Mouse (Mus musculus): ENCODE measurements around the gene Srpk3. TPM values are rescaled to one million over a fixed set of nuclear protein-coding genes. Genes with fewer than 3 reads are reported as not detected.
"Not testable (repeated sequence)": the region's sequence is repeated elsewhere in the genome, so short reads cannot be mapped to it uniquely, and the experiment has no call there.

The Srpk3 gene
- 0.89 and 1.2 TPM in 2 replicates for polyA plus RNA-seq (2016; fragmentation: Nextera tagmentation; extraction: Ambion mirVana)

DNA sequence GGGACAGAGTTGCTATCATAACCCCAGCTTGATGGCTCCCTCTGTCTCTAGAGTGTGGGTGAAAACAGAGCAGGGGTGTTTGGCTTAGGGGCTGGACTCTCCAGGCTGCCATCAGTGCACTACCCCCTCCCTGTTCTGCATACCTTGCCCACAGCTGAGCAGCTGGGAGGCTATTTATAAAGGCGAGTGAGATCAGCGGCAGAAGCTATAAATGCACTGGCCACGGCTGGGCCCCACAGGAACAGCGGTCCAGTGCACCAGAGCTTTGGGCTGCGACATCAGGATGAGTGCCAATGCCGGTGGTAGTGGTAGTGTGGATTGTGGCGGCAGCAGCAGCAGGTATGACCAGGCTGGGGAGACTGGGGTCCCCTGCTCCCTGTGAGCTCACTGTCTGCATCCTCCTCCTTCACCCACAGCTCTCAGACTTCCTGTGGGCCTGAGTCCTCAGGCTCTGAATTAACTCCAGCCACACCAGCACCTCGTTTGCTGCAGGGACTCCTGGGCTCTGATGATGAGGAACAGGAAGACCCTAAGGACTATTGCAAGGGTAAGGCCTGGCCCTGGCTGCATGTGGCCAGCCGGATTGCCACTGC is at the start of gene Srpk3:
TSS of gene Srpk3 (plus strand) at position 238 of the 593 bp plus-strand sequence.
- Histone ChIP-seq H3K4me1 (no peaks in the 10 kb centered on the region), H3K27me3 (replicated peaks) (peaks cover 14% of the 10 kb centered on the region; the same call in 1 of the 2 replicates), H3K27ac (no peak within 1 kb of the TSS), H3K36me3 (peaks cover 27% of the 10 kb centered on the region), H3K4me3 (no peak within 1 kb of the TSS), H3K9me3 (replicated peaks) (no peaks in the 10 kb centered on the region), H3K9ac (no peak within 1 kb of the TSS), H3K4me2 (no peak within 1 kb of the TSS)
- no peak for ATAC-seq
- 34% methylated on average over 9 of the region's 9 CpGs for WGBS (ENCODE audit: insufficient replicate concordance)

DNA sequence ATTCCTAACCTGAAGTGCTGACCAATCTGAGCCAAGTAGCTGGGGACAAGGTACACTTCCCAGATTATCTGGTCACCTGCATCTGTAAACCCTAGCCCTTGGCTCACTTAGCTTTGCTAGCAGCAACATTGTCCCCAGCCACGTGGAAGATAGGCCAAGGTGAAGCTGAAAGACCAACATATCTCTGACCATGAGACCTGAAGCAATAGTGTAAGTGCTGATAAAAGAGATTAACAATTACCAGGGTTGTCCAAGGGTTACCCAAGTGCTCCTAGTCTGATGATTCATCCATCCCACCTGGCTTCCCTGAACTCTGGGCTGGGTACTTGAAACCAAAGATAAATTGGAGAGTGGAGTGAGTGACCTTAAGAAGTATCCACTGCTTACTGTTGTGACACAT is 43.3 kb upstream of the Srpk3 start:
- Histone ChIP-seq H3K4me1 (no peaks in the 10 kb centered on the region), H3K9me3 (replicated peaks) (no peaks in the 10 kb centered on the region), H3K27me3 (replicated peaks) (peaks cover under 1% of the 10 kb centered on the region; the same call in 1 of the 2 replicates), H3K27ac (no peak overlapping the region), H3K9ac (no peak overlapping the region), H3K4me2 (no peak overlapping the region), H3K36me3 (peaks cover 25% of the 10 kb centered on the region), H3K4me3 (no peak overlapping the region)
- 33% methylated on average over 1 of the region's 1 CpGs for WGBS (ENCODE audit: insufficient replicate concordance)
- no peak for ATAC-seq

DNA sequence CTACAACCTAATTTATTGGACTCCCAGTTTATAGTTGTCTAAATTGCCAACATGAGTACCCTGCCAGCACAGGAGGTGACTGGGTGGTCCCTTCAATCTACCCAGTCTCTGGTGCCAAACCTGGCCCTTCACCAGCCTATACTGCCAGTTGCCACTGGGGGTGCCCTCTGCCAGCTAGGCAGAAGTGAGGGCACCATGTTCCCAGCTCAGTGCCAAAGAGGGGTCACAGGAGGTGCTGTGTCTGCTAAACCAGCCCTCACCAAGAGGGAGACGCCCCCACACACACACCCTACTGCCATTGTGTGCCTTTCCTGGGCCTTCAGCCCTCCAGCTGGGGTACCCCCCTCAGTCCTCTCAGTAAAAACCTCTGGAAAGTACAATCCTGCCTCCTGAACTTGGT is 36.0 kb upstream of the Srpk3 start:
- Histone ChIP-seq H3K4me1 (no peaks in the 10 kb centered on the region), H3K27me3 (replicated peaks) (peaks cover 7% of the 10 kb centered on the region; the same call in 1 of the 2 replicates), H3K9me3 (replicated peaks) (no peaks in the 10 kb centered on the region), H3K4me2 (no peak overlapping the region), H3K4me3 (no peak overlapping the region), H3K36me3 (peaks cover 7% of the 10 kb centered on the region; the same call in 1 of the 2 replicates), H3K9ac (no peak overlapping the region), H3K27ac (no peak overlapping the region)
- 56% methylated on average over 1 of the region's 1 CpGs for WGBS (ENCODE audit: insufficient replicate concordance)
- ATAC-seq = no peak

DNA sequence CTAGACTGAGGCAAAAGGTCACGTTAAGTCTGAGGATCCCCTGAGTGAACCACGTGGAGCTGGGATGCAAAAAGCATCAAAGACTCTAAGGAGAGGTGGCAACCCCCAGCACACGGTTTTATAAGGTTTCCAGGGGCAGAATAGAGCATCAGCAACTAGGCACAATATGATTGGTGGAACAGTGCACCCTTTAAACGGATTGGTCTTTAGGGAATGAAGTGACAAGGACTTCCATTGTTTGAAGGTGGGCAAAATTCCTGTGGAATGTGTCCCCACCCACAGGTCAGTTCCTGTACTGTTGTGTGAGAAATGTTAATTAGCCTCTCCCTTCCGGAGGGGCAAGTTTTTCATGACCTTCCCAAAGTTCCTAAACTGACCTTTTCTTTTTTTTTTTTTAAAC is 35.1 kb upstream of the Srpk3 start:
- H3K36me3 ChIP-seq = peaks cover 4% of the 10 kb centered on the region; the same call in 1 of the 2 replicates
- no peak for ATAC-seq

DNA sequence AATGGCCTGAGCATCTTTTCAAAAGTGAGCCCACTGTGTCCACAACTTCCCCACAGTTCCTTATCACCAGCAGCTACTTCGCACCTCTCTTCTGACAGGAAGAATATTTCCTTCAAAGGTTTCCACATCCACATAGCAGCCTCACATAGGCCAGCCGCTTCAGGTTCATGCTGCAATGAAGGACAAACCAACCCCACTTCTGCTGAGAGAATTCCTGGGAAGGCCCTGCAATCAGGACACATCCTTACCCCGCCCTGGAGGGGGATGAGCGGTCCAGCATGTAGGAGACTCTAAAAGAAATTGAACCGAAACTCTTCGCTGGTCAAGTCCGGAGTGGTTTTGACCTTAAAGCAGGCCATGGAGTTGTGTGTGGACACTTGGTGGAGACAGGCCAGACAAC is 34.4 kb upstream of the Srpk3 start:
- H3K27me3 ChIP-seq (replicated peaks); H3K36me3 ChIP-seq; H3K9ac ChIP-seq; H3K27ac ChIP-seq; ATAC-seq; H3K4me3 ChIP-seq; H3K4me1 ChIP-seq; H3K9me3 ChIP-seq (replicated peaks); H3K4me2 ChIP-seq: not testable (repeated sequence)
- 76% methylated on average over 7 of the region's 7 CpGs for WGBS (ENCODE audit: insufficient replicate concordance)

More for the DNA sequence above, 35.1 kb upstream of the Srpk3 start:
- H3K9me3 ChIP-seq (replicated peaks) = no peaks in the 10 kb centered on the region
- no peak overlapping the region for H3K27ac ChIP-seq
- H3K4me1 ChIP-seq = no peaks in the 10 kb centered on the region
- 48% methylated on average over 5 of the region's 5 CpGs for WGBS (ENCODE audit: insufficient replicate concordance)
- H3K4me3 ChIP-seq = no peak overlapping the region
- H3K27me3 ChIP-seq (replicated peaks) = peaks cover 7% of the 10 kb centered on the region; the same call in 1 of the 2 replicates
- H3K9ac ChIP-seq = no peak overlapping the region
- H3K4me2 ChIP-seq = no peak overlapping the region

DNA sequence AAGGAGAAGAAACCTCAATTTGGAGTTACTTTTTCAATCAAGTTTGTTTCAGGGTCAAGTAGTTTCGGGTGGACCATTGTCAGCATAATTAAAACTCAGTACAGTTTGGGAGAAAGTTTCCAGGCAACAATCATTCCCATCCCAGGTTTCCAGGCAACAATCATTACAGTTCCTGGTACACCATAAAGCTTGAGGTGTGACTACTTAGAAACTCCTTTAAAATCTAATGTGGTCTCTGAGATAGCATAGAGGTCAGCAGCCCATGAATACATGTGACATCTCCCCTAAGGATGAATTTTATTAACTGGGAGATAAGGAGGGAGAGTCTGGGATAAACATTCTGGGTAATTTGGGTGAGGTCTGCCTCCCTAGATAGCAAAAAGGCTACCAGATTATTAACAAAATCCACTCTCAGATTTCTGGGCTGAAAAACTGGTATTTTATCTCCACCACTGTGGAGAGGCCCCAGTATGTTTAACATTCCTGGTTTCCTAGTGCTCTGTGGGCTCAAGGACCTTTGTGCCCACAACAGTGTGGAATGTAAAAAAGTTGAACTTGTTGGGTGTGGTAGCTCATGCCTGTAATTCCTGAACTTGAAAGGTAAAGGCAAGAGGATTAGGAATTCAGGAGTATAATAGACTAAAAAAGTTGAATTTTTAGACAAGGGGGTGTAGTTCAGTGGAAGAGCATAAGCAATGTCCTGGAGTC is 29.3 kb upstream of the Srpk3 start:
- no peaks in the 10 kb centered on the region for H3K27me3 ChIP-seq (replicated peaks)
- H3K36me3 ChIP-seq = no peaks in the 10 kb centered on the region
- 53% methylated on average over 1 of the region's 1 CpGs for WGBS (ENCODE audit: insufficient replicate concordance)
- H3K27ac ChIP-seq = no peak overlapping the region
- H3K9ac ChIP-seq = no peak overlapping the region
- ATAC-seq = no peak
- H3K4me3 ChIP-seq = no peak overlapping the region
- H3K9me3 ChIP-seq (replicated peaks) = no peaks in the 10 kb centered on the region
- no peak overlapping the region for H3K4me2 ChIP-seq
- H3K4me1 ChIP-seq = no peaks in the 10 kb centered on the region

DNA sequence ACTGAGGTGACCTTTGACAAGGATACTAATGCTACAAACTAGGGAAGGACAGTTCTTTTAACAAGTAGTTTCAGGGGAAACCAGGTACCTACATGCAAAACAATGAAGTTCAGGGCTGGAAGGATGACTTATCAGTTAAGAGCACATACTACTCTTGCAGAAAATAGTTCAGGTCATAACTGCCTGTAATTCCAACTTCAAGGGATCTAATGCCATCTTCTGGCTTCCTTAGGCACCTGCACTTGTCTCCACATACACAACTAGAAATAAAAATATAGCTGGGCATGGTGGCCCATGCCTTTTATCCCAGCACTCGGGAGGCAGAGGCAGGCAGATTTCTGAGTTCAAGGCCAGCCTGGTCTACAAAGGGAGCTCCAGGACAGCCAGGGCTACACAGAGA is 25.2 kb upstream of the Srpk3 start:
- Histone ChIP-seq H3K9ac (no peak overlapping the region), H3K4me3 (no peak overlapping the region), H3K27ac (no peak overlapping the region), H3K36me3 (no peaks in the 10 kb centered on the region), H3K27me3 (replicated peaks) (no peaks in the 10 kb centered on the region), H3K9me3 (replicated peaks) (no peaks in the 10 kb centered on the region), H3K4me1 (no peaks in the 10 kb centered on the region), H3K4me2 (no peak overlapping the region)
- 67% methylated on average over 1 of the region's 1 CpGs for WGBS (ENCODE audit: insufficient replicate concordance)
- ATAC-seq = no peak

DNA sequence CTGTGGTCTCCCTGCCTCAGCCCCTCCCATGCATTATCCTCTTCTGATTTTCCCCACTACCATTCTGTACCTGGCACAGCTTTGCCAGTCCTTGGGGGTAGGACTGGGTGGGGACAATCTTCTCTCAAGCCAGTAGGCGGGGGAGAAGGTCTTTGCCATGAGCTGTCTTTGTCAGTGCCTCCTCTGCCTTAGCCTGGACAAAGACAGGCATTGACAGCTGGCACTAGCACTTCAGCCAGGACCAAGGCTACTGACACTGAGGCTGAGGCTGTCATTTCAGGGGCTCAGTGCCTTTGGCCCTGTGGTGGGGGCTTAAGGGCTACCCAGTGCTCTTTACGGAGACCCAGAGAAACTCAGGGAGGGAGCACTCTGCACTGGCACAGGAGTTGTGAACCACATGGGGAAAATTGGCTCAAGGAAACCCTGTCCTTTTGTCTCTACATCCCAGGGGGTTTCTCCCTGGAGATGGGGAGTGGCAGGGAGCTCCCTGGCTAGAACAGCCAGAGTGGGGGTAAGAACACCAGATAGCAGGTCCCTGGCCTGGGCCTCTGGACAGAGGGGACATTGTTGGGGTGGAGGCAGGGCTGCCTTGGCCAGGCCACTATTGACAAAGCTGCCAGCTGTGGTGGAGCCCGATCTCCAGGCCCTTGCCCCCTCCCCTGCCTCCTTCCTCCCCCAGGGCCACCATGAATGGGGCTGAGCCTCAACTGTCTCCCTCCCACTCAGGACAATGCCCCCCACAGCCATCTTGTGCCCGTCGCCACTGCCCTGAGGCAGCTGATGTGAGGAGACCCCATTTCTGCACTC is 17.7 kb upstream of the Srpk3 start, which contains the start of gene Plxnb3:
TSS of gene Plxnb3 (plus strand) at position 757 of the 807 bp plus-strand sequence.
- H3K27me3 ChIP-seq (replicated peaks) = peaks cover 28% of the 10 kb centered on the region
- no peak within 1 kb of the TSS for H3K4me2 ChIP-seq
- H3K9me3 ChIP-seq (replicated peaks) = no peaks in the 10 kb centered on the region
- H3K36me3 ChIP-seq = no peaks in the 10 kb centered on the region
- WGBS (ENCODE audit: insufficient replicate concordance) = 66% methylated on average over 4 of the region's 5 CpGs
- H3K4me3 ChIP-seq = no peak within 1 kb of the TSS
- ATAC-seq = no peak
- H3K9ac ChIP-seq = no peak within 1 kb of the TSS
- no peaks in the 10 kb centered on the region for H3K4me1 ChIP-seq
- no peak within 1 kb of the TSS for H3K27ac ChIP-seq

DNA sequence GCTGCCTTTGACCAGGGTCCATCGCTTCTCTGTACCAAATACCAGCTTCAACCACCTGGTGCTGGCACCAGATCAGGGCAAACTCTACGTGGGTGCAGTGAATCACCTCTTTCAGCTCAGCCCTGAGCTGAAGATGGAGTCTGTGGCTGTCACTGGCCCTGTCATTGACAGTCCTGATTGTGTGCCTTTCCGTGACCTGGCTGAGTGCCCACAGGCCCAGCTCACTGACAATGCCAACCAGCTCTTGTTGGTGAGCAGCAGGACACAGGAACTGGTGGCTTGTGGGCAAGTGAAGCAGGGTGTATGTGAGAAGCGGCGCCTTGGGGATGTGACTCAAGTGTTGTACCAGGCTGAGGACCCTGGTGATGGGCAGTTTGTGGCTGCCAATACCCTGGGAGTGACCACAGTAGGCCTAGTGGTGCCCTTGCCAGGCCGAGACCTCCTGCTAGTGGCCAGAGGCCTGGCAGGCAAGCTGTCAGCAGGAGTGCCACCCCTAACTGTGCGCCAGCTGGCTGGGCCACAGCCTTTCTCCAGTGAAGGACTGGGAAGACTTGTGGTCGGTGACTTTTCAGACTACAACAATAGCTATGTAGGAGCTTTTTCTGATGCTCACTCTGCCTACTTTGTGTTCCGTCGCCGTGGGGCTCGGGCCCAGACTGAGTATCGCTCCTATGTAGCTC is 15.5 kb upstream of the Srpk3 start:
- Histone ChIP-seq H3K27me3 (replicated peaks) (peaks cover 36% of the 10 kb centered on the region), H3K4me1 (no peaks in the 10 kb centered on the region), H3K36me3 (no peaks in the 10 kb centered on the region), H3K9me3 (replicated peaks) (no peaks in the 10 kb centered on the region), H3K4me3 (no peak overlapping the region), H3K27ac (no peak overlapping the region), H3K9ac (no peak overlapping the region), H3K4me2 (no peak overlapping the region)
- 78% methylated on average over 13 of the region's 13 CpGs for WGBS (ENCODE audit: insufficient replicate concordance)
- ATAC-seq = no peak

DNA sequence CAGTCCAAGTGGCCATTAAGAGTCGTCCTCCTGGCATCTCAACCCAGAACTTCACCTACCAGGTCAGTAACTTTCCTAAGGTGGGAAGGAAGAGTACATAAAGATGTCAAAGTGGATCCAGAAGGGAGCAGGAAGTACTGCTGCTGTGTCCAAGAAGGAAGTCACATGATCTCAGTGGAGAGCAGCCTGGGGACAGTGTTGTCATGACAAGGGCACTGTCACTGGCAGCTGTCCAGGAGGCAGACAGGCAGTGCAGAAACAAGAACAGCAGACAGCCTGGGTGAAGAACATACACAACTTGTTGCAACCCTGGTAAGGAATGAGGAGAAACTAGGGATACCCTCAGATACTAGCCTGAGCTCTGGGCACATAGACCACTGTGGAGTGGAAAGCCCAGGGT is 8.9 kb upstream of the Srpk3 start:
- no peak for ATAC-seq
- Histone ChIP-seq H3K4me3 (no peak overlapping the region), H3K9me3 (replicated peaks) (no peaks in the 10 kb centered on the region), H3K9ac (no peak overlapping the region), H3K4me2 (no peak overlapping the region), H3K27ac (no peak overlapping the region), H3K4me1 (no peaks in the 10 kb centered on the region), H3K27me3 (replicated peaks) (peaks cover 9% of the 10 kb centered on the region; the same call in 1 of the 2 replicates), H3K36me3 (no peaks in the 10 kb centered on the region)
- WGBS (ENCODE audit: insufficient replicate concordance) = 36% methylated on average over 1 of the region's 1 CpGs

DNA sequence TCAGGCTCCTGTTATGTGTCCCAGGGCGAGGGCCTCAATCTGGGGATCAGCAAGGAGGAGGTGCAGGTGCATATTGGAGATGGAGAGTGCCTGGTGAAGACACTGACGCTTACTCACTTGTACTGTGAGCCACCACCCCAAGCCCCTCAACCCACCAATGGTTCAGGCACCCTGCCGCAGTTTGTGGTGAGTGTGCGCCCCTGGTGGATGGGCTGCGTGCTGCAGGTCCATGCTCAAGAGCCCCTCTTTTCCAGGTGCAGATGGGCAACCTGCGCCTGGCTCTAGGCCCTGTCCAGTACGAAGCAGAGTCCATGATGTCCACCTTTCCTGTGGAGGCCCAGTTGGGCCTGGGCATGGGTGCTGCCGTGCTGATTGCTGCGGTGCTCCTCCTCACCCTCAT is 6.9 kb upstream of the Srpk3 start:
- no peak overlapping the region for H3K4me2 ChIP-seq
- 55% methylated on average over 9 of the region's 9 CpGs for WGBS (ENCODE audit: insufficient replicate concordance)
- no peak overlapping the region for H3K27ac ChIP-seq
- H3K36me3 ChIP-seq = no peaks in the 10 kb centered on the region
- H3K4me3 ChIP-seq = no peak overlapping the region
- H3K27me3 ChIP-seq (replicated peaks) = peaks cover 8% of the 10 kb centered on the region; the same call in 1 of the 2 replicates
- H3K9me3 ChIP-seq (replicated peaks) = no peaks in the 10 kb centered on the region
- H3K9ac ChIP-seq = no peak overlapping the region
- no peak for ATAC-seq
- no peaks in the 10 kb centered on the region for H3K4me1 ChIP-seq
